Mouse (Mus musculus) hindbrain, embryonic 16.5 days (tissue): ENCODE measurements around the gene Gli2. TPM values are rescaled to one million over a fixed set of nuclear protein-coding genes. Genes with fewer than 3 reads are reported as not detected.

Experiments
- ATAC-seq: fragments of 200-750 bp; cut with Nextera tagmentation; 2 replicates; pipeline ENCODE4 v1.8.0; 2017; ENCODE audit warnings: moderate TSS enrichment, moderate library complexity
- H3K27ac ChIP-seq: fragments of 300-500 bp; sonication (generic); 2 replicates; pipeline ENCODE4 v1.5.1; 2014; ENCODE audit warnings: low read depth, mild to moderate bottlenecking, control low read depth, low read length, moderate library complexity
- H3K27me3 ChIP-seq: fragments of 300-500 bp; sonication (generic); replicated peaks from 2 replicates; pipeline ENCODE4 v1.6.1; 2014; ENCODE audit warnings: low read length; ENCODE audit not compliant: control insufficient read depth, insufficient read depth
- H3K36me3 ChIP-seq: fragments of 300-500 bp; sonication (generic); 2 replicates; pipeline ENCODE4 v1.6.1; 2014; ENCODE audit warnings: mild to moderate bottlenecking, low read length, moderate library complexity, mixed read lengths; ENCODE audit not compliant: control insufficient read depth, insufficient read depth
- H3K4me1 ChIP-seq: fragments of 300-500 bp; sonication (generic); 2 replicates; pipeline ENCODE4 v1.6.1; 2014; ENCODE audit warnings: low read depth, low read length; ENCODE audit not compliant: control insufficient read depth, insufficient read depth
- H3K4me2 ChIP-seq: fragments of 300-500 bp; sonication (generic); 2 replicates; pipeline ENCODE4 v1.6.1; 2014; ENCODE audit warnings: mild to moderate bottlenecking, low read length, control low read depth, moderate library complexity
- H3K4me3 ChIP-seq: fragments of 300-500 bp; sonication (generic); 2 replicates; pipeline ENCODE4 v1.5.1; 2014; ENCODE audit warnings: mild to moderate bottlenecking, low read length, control low read depth, moderate library complexity
- H3K9ac ChIP-seq: fragments of 300-500 bp; sonication (generic); 2 replicates; pipeline ENCODE4 v1.6.1; 2014; ENCODE audit warnings: low read depth, mild to moderate bottlenecking, control low read depth, low read length, moderate library complexity
- H3K9me3 ChIP-seq: fragments of 300-500 bp; sonication (generic); 2 replicates; pipeline ENCODE4 v1.6.1; 2014; ENCODE audit warnings: mild to moderate bottlenecking, low read length, moderate library complexity; ENCODE audit not compliant: control insufficient read depth
- WGBS: fragments of 180-500 bp; shearing (Covaris S2); extraction: QIAGEN DNeasy Blood & Tissue Kit; methylation state at CpG from one replicate; pipeline ENCODE4 v1.1.7; 2014; 5-methylcytosine and 5-hydroxymethylcytosine counted together
- polyA plus RNA-seq: library from polyadenylated mRNA; unstranded; fragments of >200 nt; fragmentation: Nextera tagmentation; extraction: Ambion mirVana; gene quantifications from 2 replicates; pipeline ENCODE4 v1.2.1, GENCODE M21; 2015

Gene Gli2
- polyA plus RNA-seq, 1 experiment from 2014 or later: 1.8 TPM

DNA sequence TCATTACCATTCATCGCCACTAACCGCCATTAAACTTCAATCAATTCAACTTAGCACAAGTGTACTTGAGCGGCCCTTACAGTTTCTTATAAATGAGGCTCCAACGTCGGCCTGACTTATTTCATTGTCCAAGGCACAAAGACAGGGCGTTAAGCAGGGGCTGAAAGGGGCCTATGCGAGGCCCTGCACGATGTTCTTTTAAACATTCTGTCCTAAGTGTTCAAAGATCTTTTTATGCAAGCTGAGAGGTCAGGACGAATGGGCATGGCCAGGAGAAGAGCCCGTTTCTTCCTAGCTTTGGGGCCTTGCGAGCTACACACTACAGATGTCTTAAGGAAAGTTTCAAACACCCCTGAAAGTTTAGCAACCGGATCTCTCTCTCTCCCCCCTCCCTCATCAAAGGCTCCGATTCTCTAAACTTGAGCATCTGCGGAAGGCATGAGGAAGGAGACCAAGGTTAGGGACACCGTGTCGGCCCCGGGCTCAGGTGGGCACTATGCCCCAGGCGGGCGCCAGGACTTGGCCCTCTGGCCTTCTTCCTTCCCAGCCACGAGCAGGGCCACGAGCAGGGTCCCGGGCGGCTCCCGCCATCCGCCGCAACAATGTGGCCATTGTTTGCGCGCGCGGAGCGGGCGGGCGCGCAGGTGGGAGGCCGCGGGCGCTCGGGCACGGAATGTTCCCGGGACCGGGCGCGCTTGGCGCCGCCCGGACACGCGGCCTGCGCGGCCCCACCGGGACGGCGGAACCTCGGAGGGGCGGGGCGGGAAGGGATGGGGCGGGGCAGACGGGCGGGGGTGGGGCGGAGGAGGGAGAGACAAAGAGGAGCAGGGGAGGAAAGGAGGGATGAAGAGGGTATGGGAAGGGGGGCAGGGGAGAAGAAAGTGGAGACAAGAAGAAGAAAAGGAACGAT lies 5.7 kb downstream of the Gli2 start:
- Histone ChIP-seq H3K27me3 (peaks cover 2% of the 10 kb centered on the region), H3K36me3 (no peaks in the 10 kb centered on the region), H3K9ac (peak overlapping the region; percentile 72), H3K9me3 (no peaks in the 10 kb centered on the region), H3K27ac (peak overlapping the region; percentile 62), H3K4me3 (peak overlapping the region; percentile 60), H3K4me2 (peak overlapping the region; percentile 92), H3K4me1 (peaks cover 32% of the 10 kb centered on the region)
- ATAC-seq: peak; percentile 40; the same call in 1 of the 2 replicates
- WGBS: under 1% methylated on average over 56 of the region's 61 CpGs

DNA sequence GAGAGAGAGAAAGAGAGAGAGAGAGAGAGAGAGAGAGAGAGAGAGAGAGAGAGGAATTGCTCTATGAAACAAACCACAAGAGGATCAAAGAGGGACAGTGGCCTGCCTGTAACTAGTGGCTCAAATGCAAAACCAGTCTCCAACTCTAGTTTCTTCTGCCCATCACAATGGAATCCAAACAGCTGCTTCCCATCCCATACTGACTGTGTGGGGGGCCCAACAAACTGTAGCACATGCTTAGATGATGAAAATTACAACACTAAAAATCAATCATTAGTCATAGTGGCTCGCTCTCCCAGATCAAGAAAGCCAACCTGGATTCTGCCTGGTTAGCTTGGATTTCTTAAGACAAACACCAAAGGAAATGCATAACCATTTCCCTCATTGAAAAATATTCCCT lies 15.0 kb downstream of the Gli2 start:
- Histone ChIP-seq H3K36me3 (no peaks in the 10 kb centered on the region), H3K27me3 (no peaks in the 10 kb centered on the region), H3K4me3 (no peak overlapping the region), H3K9ac (no peak overlapping the region), H3K27ac (no peak overlapping the region), H3K4me1 (peaks cover 9% of the 10 kb centered on the region), H3K9me3 (no peaks in the 10 kb centered on the region), H3K4me2 (no peak overlapping the region)
- WGBS: 86% methylated on average over 1 of the region's 1 CpGs
- no peak for ATAC-seq

DNA sequence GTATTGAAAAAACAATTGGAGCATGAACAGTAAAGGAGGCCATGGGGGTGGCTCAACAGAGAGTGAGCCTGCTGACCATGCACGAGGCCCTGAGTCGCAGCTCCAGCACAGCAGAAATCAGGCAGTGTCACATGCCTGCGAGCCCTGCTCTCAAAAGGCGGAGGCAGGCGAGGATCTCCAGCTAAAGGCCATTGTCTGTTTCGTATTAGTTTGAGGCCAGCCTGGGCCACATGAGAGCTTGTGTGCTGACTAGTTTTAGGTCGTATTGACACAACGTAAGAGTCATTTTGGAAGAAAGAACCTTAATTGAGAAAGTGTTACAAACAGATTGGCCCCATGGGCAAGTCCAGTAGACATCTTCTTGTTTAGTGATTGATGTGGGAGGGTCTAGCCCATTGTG lies 17.5 kb downstream of the Gli2 start:
- ATAC-seq: no peak
- Histone ChIP-seq H3K4me1 (peaks cover 14% of the 10 kb centered on the region), H3K36me3 (no peaks in the 10 kb centered on the region), H3K27ac (no peak overlapping the region), H3K27me3 (no peaks in the 10 kb centered on the region), H3K4me2 (no peak overlapping the region), H3K9ac (no peak overlapping the region), H3K4me3 (no peak overlapping the region), H3K9me3 (no peaks in the 10 kb centered on the region)
- WGBS: 54% methylated on average over 8 of the region's 8 CpGs

GRCm38 (mm10) chr1:119035301-119035700 lies 18.1 kb downstream of the Gli2 start:
- H3K4me1 ChIP-seq: peaks cover 14% of the 10 kb centered on the region
- H3K4me2 ChIP-seq: no peak overlapping the region
- no peak overlapping the region for H3K4me3 ChIP-seq
- H3K9me3 ChIP-seq: no peaks in the 10 kb centered on the region
- no peak overlapping the region for H3K27ac ChIP-seq
- 57% methylated on average over 9 of the region's 9 CpGs for WGBS
- H3K27me3 ChIP-seq: no peaks in the 10 kb centered on the region
- ATAC-seq: no peak
- no peaks in the 10 kb centered on the region for H3K36me3 ChIP-seq
- H3K9ac ChIP-seq: no peak overlapping the region

- ATAC-seq: no peak
- WGBS: 29% methylated on average over 13 of the region's 13 CpGs
- Histone ChIP-seq H3K27me3 (no peaks in the 10 kb centered on the region), H3K4me1 (peaks cover 14% of the 10 kb centered on the region), H3K4me3 (no peak overlapping the region), H3K27ac (peak overlapping the region; percentile 75), H3K4me2 (no peak overlapping the region), H3K36me3 (no peaks in the 10 kb centered on the region), H3K9ac (peak overlapping the region; percentile 39; the same call in 1 of the 2 replicates), H3K9me3 (no peaks in the 10 kb centered on the region)
These were observed 19.2 kb downstream of the Gli2 start for GRCm38 (mm10) chr1:119034163-119034705.

GRCm38 (mm10) chr1:119033450-119034162 lies 19.8 kb downstream of the Gli2 start:
- Histone ChIP-seq H3K4me3 (no peak overlapping the region), H3K27me3 (no peaks in the 10 kb centered on the region), H3K9ac (peak overlapping the region; percentile 39; the same call in 1 of the 2 replicates), H3K9me3 (no peaks in the 10 kb centered on the region), H3K36me3 (no peaks in the 10 kb centered on the region), H3K27ac (peak overlapping the region; percentile 85), H3K4me1 (peaks cover 14% of the 10 kb centered on the region), H3K4me2 (0 out of 2 replicates have a peak overlapping the region, but pooled peaks have one; percentile 9)
- 35% methylated on average over 3 of the region's 3 CpGs for WGBS
- ATAC-seq: peak; percentile 95

DNA sequence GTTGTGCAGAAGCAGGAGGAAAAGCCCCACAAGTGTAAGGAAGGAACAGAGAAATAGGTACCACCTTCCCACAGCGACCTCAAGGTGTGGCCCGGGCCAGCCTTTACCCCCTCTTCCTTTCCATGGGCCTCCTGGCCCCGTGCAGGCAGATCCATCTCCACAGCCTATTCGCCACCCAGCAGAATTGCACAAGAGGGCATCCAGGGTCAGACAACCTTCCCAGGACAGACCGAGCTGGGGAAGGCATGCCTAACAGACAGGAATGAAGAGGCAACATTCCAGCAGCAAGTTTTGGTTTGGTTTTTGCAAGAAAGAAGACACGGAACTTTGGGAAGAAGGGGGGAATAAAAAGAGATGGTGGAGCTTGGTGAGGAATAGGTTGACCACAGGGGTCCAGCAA lies 22.2 kb downstream of the Gli2 start:
- 88% methylated on average over 6 of the region's 6 CpGs for WGBS
- Histone ChIP-seq H3K9me3 (no peaks in the 10 kb centered on the region), H3K36me3 (no peaks in the 10 kb centered on the region), H3K4me3 (no peak overlapping the region), H3K9ac (no peak overlapping the region), H3K27me3 (no peaks in the 10 kb centered on the region), H3K4me2 (no peak overlapping the region), H3K27ac (no peak overlapping the region), H3K4me1 (peaks cover 18% of the 10 kb centered on the region)
- ATAC-seq: no peak

DNA sequence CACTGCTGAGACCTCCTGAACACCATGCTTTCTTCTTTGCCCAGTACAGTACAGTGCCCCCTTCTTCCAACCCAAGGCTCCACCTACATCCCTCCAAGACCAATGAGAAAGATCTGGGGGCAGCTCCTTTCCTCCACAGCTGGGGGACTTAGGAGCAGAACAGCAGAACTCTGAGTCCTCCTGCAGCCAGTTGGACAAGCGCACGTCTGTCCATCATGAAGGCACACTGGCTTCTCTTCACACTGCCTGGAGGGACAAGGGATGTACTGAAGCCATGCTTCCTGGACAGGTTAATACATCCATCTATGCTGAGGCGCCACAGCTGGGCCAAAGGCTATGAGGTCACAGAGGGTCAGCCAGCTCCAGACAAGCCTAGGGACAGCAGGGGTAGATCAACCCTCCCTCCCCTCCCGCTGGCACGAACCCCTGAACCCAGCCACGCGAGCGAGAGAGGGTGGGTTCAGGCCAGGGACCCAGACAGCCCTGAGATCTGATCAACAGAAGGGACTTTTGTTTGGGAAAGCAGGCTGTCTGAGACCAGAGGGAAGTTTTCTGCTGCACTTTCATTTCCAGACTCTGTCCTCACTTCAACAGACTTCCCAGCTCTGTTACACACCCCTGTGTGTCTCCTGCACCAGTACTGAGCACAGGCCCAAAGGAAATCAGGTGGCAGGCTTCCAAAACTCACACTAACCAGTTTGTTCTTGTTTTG lies 27.6 kb downstream of the Gli2 start:
- H3K27ac ChIP-seq: no peak overlapping the region
- H3K27me3 ChIP-seq: no peaks in the 10 kb centered on the region
- ATAC-seq: peak; percentile 26; the same call in 1 of the 2 replicates
- no peak overlapping the region for H3K9ac ChIP-seq
- peaks cover 7% of the 10 kb centered on the region for H3K4me1 ChIP-seq
- no peaks in the 10 kb centered on the region for H3K36me3 ChIP-seq
- no peak overlapping the region for H3K4me2 ChIP-seq
- no peak overlapping the region for H3K4me3 ChIP-seq
- no peaks in the 10 kb centered on the region for H3K9me3 ChIP-seq
- 70% methylated on average over 8 of the region's 8 CpGs for WGBS
